Mouse (Mus musculus): ENCODE measurements at regions not wholly inside any gene's neighbourhood (a gene's known extent, or its start where the extent isn't known, plus 50 kb on each side); places are given as distances from the start of the nearest gene placed in this dataset.

- DNase-seq = peak; percentile 32 to 44
Observed at GRCm38 (mm10) chr8:79587258-79587657, 52.2 kb upstream of the Otud4 start.

DNA sequence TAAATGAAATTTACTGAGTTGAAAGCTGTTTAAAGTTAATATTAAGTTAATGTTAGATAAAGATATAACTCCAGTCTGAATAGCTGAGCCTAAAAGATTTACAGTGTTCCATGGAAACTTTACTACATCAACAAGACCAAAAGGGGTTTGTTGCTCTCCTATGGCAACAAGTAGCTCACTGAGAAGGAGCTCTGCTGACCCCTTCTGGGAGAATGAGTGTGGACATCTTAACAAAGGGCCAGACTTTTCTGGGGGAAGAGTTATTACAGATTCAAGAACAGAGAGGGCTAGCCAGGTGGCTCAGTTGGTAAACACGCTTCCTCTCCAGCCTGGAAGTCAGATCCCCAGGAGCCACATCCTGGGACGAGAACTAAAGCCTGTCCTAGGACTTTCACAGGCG lies 54.5 kb upstream of the Otud4 start:
- no peak for DNase-seq

DNA sequence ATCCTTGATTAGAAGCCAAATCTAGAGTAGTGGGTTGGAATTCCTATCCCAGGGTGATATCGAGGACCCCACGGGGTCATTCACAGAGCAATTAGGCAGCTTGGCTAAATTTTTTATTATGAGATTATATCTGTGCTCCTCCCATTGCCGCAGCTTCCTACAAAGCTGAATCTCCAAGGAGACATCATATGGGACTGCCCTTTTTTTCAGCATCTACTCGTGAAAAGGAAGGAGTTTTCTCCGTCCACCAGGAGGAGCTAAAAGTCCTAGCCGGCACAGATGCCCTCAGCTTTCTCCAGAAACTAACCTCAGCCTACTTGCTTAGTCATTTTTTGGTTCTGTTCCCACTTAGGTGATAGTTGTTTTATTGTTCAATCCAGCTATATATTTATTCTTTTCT lies 56.1 kb upstream of the Otud4 start:
- DNase-seq = no peak

DNA sequence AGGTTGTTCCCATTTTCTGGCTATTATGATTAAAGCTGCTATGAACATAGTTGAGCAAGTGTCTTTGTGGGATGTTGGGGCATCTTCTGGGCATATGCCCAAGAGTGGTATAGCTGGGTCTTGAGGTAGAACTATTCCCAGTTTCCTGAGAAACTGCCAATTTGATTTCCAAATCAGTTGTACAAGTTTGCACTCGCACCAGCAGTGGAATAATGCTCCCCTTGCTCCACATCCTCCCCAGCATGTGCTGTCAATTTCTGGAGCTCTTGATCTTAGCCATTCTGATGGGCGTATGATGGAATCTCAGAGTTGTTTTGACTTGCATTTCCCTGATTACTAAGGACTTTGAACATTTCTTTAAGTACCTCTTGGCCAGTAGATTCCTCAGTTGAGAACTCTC lies 57.2 kb upstream of the Otud4 start:
- DNase-seq = no peak

- DNase-seq = no peak
Observed at GRCm38 (mm10) chr8:79576086-79576485, 63.3 kb upstream of the Otud4 start.

DNA sequence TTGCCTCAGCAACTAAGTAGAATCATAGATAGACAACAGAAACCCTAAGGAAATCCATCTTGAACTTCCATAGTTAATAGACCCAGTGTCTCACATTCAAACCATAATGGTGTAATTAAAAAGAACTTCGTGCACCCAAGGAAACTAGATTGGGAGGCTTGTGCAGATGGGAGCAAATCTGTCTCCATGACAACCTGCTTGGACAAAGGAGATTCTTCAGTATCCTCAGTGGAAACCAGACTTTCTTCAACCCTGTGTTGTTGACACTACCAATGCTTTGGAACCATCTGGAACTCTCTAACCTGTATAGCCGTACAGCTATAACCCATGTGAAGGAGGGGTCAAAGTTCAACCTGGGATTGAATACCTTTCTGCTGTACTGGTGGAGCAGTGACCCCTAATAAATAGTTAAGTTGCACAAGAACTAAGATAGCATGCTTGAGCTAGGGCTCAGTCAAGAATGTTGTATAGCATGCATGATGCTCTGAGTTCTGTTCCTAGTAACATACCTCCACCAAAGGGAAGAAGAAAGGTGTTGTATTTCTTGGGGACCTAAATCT lies 64.2 kb upstream of the Otud4 start:
- DNase-seq = no peak

GRCm38 (mm10) chr8:79573491-79573890 lies 65.9 kb upstream of the Otud4 start:
- no peak for DNase-seq

DNA sequence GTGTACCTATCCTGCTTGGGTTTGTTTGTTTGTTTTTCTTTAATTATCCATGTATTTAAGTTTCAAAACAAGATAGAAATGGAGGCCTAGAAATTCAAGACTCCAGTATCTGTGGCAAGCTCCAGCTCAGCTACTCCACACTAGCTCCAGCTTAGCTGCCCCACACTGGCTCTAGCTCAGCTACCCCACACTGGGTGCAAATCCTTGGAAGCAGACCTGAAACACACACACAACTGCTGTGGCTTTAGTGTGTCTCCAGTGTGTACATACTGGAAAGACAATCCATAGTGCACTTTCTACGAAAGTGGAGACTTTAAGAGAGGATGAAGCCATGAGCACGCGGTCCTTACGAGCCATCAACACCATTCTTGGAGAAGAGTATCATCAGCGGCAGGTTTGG lies 66.9 kb upstream of the Otud4 start:
- no peak for DNase-seq

GRCm38 (mm10) chr8:79563101-79563500 lies 76.3 kb upstream of the Otud4 start:
- DNase-seq = no peak

DNA sequence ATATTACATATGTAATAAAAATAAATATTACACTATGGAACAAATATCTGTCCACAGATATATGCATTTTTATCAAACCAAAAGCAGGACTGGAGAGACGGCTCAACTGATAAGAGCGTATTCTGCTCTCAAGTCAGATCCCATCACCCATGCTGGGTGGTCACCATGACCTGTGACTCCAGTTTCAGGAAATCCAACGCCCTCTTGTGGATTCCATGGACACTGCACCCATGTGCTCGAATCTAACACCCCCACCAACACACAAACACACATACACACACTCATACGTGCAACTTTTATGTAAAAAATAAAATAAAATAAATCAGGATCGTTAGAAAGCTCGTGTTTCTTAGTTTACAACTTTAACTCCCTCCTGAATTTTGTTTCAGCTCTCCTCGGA lies 76.7 kb upstream of the Otud4 start:
- DNase-seq = no peak

DNA sequence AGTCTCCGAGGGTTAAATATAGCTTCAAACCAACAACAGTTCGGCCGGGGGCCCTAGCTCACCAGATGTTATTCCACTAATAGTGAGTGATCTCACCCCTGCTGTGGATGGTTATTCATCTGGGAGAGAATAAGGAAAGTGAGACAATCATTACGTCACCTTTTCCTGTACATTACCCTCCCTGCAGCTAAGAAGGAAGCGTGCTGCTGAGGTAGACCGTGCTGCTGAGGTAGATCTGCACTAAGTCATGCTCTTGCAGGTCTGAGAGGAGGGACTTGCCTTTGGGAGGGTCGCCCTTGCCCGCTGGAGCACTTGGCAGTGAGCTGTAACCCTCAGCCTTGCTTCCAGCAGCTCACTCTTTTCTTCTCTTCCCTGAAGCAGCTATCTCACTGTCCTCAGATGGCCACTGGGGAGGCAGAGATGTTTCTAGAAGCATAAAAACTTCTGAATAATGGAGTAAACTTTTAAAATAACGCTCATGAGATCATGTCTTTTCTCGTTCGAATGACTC lies 77.3 kb upstream of the Otud4 start:
- no peak for DNase-seq

DNA sequence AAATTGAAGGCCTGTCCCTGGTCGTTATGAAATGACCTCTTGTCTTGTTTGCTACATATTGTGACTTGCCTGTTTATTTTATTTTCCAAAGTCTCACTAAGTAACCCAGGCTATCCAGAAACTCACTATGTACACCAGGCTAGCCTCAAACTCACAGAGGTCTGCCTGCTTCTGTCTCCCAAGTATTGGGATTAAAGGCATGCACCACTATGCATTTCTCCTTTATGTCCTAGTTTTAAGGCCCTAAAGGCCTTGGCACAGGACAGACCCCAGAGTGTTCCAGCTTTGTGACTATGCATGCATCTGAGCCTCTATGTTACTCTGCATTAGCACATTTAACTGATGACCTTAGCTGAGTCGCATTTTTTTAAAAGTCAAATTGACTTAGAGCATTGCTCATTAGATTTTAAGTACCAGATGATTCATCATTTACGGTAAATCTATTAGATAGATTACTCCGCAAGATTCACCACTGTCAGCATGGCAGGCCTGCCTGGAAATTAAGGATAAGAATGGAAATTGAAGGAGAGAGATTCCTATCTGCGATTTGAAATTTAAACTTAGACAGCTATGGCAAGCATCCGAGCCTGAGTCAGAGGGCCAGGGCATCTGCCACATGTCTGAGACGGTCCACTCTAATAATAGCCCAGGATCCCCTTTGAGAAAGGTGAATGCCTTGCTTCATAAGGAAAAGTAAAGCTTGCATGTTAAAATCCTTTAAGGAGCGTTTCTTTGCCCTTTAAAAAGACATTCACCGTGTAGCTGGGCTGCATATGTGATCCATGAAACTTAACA lies 78.0 kb upstream of the Otud4 start:
- DNase-seq = no peak

- DNase-seq = no peak
Observed at GRCm38 (mm10) chr8:79559516-79559915, 79.9 kb upstream of the Otud4 start.

GRCm38 (mm10) chr8:79554311-79554710 lies 85.1 kb upstream of the Otud4 start:
- DNase-seq = no peak

GRCm38 (mm10) chr8:79550151-79550550 lies 89.3 kb upstream of the Otud4 start:
- DNase-seq = no peak

GRCm38 (mm10) chr8:79548156-79548555 lies 91.3 kb upstream of the Otud4 start:
- no peak for DNase-seq

DNA sequence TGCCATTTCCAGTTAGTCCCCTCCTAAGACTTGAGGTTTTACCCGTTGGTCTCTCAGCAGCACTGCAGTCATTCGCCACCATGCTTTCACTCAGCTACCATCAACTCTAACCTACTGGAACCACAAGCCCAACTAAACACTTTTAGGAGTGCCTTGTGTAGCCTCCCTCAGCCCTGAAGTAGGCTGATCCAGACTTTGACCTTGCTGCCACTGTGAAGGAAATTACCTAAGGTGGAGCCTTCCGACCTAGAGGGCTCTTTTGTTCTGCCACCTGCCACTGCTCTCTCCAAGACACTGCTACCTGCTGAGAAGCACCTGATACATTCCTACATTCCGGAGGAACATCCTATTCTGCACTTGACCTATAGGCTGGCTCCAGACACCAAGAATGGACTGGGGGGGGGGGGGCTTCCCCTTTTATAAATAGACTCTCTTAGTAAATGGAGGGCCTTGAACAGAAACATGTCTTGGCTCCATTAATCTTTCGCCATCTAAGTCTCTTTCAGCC lies 93.5 kb upstream of the Otud4 start:
- no peak for DNase-seq

- no peak for DNase-seq
Observed at GRCm38 (mm10) chr8:79542461-79542860, 97.0 kb upstream of the Otud4 start.

DNA sequence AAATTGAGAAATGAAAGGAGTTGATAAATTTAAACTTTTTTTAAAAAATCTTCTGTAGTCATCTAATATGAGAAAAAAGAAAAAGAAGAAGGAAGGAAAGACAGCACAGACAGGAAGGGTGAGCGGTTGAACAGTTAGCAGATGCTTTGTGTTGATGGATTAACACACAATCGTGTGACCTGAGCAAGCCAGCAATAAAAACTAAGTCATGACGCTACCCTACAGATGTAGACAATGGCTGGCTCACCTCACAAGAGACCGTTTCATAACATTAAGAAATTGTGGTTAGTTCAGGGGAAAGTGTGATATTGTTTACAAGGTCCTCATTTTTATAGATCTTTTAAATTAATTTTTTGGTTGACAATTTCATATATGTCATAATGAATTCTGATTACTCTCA lies 99.4 kb upstream of the Otud4 start:
- DNase-seq = no peak

GRCm38 (mm10) chr8:79534271-79534889 lies 105.0 kb upstream of the Otud4 start:
- DNase-seq = no peak

DNA sequence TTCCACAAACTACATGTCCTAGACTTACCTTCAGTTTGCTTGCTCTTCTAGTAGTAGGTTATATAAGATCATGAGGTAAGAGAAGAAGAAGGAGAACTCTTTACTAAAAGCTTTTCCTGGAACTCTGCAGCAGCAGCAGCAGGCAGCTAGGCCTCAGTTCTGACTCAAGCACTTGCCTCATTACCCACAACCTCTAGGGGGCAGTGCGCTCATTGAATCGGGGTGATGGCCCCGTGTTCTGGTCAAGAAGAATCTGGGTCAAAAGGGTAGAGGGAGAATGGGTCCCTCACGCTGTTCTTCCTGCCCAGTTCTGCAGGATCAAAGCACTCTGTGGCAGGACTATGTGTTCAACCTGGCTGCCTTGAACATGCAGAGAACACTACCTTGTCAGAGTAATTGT lies 109.9 kb upstream of the Otud4 start:
- DNase-seq = peak in 1 of 2 experiments; percentile 9

GRCm38 (mm10) chr8:79522040-79522439 lies 117.4 kb upstream of the Otud4 start:
- DNase-seq = no peak

DNA sequence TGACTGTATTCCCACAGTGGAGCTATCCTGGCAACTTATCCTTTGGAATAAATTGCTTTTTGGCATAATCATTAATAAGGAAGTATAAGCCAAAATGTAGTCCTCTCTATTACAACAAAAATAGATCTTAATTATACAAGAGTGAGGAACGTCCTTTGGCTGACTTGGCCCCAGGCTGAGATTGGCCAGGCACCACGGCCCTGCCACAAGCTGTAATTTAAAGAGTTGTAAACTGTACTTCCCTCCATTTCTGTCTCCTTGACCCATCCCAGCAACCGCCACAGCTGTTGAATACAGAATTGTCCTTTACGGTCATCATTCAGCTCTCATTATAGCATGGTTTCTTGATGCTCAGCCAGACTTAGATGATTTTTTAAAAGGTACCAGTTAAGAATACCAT lies 119.6 kb upstream of the Smad1 start:
- no peak for DNase-seq

GRCm38 (mm10) chr8:79515282-79515783 lies 116.0 kb upstream of the Smad1 start:
- no peak for DNase-seq

Data from thymus, postnatal 36 days (tissue).